Mouse (Mus musculus): Measurements from ENCODE around the gene Ccnt2.
"Not testable (repeated sequence)": the region's sequence is repeated elsewhere in the genome, so short reads cannot be mapped to it uniquely, and the experiment has no call there.

Ccnt2 gene

DNA sequence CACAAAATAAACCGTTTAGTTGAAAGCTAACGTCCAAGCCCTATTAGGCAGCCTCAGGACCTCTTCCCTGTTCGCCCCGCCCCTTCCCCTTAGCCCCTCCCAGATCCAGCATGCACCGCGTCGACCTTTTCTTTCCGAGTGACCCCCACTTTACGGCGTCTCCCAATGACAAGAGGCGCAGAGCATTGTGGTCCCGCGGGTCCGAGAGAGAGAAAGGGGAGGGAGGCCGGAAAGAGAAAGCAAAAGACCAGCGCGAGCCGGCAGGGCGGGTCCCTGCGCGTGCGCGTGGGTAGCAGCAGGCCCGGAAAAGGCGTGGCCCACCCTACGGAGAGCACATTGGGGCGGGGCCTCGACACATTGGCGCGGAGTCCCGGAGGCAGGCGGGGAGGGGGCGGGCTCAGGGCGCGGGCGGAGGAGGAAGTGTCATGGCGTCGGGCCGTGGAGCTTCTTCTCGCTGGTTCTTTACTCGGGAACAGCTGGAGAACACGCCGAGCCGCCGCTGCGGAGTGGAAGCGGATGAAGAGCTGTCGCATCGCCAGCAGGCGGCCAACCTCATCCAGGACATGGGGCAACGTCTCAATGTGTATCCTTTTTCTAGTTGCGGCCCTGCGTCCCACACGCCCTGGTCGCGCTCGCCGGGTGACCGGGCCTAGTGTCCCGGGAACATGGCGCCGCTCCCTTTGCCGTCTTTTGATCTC lies at the start of gene Ccnt2:
Ccnt2 (plus strand) TSS at position 362 of the 698 bp plus-strand sequence.
- DNase-seq (ENCODE audit: low spot score), result peak; percentile 99

DNA sequence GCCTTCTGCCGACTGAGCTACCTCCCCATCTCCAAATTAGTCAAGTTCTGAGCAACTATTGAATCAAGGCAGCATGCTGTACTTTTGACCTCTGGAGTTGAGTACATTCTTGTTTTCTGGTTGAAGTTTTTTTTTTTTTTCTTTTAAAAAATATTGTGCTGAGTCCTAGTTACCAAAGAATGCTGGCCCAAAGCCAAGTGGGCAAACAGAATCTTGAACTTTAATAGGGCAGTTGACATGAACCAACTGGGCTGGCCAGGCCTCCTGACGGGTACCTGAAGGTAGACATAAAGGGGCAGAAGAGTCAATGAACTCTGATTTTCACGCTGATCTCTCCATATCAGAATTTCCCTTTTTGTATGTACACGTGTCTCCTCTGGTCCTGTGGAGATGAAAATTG lies 44.9 kb upstream of the Ccnt2 start, which contains the start of gene Acmsd:
Acmsd (plus strand) TSS at position 318 of the 400 bp plus-strand sequence.
- no peak for DNase-seq (ENCODE audit: low spot score)

DNA sequence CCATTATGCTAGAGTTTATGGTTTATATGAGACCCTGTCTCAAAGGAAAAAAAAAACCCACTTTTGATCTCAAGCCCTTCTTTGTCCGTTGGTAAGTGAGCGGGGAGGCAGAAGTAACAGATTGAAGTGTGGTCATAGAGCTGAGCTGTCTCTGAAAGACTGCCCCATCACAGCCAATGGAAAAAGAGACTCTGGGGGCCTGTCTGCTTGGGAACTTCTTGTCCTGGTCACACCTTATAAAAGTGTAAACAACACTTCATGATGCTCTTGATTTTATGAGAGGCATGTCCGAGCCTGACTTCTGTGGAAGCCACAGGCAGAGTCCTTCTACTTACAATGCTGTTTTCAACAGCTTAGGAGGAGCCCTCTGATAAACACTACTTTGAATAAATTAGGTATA lies 42.9 kb upstream of the Ccnt2 start:
- no peak for DNase-seq (ENCODE audit: low spot score)

DNA sequence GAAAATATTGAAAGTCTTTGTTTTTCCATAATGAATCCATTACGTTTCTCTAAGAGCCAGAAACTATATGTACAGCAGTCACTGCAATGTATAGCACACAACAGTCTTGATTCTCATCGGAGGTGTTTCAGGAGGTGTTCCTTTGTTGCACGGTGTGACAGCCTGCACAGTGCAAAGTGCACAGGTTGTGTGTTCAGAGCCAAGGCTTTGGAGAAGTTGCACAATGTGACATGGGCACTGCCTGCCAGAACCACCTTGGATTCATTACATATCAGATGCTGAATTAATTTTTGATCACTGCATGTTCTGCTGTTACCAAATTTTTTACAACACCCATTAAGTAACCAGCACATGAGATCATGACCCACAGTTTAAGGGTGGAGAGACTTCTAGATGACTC lies 41.5 kb upstream of the Ccnt2 start:
- DNase-seq (ENCODE audit: low spot score), result no peak

DNA sequence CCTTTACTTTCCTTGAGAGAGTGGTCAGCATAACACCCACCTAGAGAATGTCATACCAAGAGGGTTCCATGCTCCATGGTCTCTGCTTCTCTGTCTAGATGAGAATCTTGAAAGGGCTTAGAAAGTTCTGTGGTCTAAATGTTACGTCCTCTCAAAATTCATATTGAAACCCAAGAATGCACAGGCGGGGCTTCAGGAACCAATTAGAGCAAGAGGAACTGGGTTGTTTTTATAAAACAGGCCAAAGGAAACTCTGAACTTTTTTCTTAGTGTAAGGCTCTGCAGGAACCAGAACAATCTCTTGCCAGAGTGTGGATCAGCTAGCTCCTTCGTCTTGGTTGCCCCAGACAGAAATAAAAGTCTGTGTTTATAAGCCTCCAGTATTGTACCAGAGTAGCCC lies 41.1 kb upstream of the Ccnt2 start:
- DNase-seq (ENCODE audit: low spot score), result no peak

DNA sequence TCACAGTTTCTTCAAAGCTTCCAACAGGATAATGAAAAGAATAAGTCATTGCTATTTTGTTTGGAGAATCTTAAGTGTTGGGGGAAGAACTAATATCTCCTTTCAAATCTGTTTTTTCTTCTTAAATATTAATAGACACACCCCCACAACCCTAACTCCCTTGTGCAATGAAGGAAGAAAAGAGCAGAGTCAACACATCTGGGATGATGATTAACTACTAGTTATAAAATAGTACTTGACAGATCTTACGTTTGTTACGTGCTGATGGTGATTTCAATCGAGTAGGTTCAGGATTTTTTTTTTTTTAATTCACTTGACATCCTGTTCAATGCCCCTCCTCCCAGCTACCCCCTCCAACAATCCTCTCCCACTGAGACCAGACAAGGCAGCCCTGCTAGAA lies 38.6 kb upstream of the Ccnt2 start:
- DNase-seq (ENCODE audit: low spot score), result no peak

DNA sequence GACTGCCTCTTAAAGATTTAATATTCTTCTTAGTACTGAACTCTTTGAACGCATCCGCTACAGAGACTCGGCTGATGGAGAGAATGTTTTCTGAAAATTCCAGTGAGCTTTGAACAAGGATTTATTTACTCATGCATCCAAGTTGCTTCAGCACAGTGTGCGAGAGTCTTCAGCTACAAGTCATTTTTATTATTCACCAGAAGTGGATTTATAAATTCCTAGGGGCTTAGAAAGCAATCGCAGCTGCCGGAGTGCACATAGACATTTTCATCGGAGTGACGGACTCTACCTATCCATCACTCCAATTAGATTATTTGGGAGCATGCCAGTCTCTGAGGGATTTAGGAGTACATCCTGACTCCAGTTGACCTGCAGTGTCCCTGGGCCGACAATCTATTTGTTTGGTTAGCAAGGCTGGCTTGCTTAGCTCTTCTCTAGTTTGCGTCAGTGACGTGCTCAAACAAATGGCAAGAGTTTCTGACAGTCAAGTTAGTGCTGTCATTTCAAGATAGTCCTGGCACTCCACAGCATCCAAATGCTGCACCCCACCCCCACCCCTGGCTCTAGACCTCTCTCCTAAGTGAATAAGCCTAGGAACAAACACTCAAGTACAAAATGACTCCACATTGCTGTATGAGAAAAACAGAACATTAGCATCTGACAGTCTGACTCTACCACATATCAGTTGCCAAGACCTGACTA lies 23.4 kb upstream of the Ccnt2 start:
- no peak for DNase-seq (ENCODE audit: low spot score)

DNA sequence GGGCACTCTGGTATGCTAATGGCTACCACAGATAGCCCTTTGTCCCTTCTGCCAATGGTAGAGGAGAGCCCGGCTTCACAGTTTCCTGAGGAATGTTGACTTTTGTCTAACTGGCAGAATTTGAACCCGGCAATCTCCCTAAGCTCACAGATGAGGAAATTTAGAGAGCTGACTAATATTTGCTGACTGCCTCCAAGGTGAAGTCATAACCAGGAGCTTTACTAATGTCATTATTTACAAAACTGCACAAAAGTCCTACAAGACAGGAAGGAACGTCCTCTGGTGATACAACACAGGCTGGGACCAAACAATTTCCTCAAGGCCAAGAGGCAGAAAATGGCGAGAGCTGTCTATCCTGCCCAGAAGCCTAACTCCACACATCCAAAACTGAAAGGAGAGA lies 18.2 kb upstream of the Ccnt2 start:
- no peak for DNase-seq (ENCODE audit: low spot score)

DNA sequence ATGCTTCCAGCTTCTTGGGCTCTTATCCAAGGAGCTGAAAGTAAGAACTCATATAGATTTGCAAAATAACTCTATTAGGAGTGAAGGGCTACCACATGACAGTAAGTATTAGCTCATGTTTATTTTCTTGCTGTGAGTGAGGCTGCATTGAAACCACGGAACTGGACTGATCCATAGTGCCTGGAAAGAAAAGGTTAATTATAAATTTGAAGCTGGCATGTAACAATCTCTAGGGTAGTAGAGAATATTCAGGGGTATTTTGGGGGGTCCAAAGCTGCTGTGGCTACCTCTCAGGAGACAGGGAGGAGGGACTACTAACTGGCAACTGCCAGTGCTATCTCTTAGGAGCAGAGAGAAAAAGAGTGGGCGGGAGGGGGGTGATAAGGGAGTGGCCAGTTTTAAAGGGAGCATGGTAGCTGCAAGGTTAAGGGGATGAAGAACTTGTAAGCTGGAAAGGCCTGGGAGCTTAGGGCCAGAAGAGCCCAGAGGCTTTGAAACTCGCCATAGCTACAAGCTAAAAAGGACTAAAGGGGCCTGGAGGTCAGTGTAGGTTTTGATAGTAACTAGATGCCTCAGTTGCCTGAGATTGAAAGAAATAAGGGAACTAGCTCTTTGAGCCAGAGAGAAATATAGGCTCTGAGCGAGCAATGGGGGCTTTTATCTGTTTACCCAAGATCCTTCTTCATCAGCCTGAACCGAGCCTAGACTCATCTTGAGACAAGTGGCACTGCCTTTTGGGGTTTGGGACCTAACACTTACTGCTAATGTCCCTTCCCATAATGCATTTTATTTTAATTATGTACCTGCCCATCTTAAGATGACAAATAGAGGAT lies 17.4 kb upstream of the Ccnt2 start:
- DNase-seq (ENCODE audit: low spot score), result no peak

DNA sequence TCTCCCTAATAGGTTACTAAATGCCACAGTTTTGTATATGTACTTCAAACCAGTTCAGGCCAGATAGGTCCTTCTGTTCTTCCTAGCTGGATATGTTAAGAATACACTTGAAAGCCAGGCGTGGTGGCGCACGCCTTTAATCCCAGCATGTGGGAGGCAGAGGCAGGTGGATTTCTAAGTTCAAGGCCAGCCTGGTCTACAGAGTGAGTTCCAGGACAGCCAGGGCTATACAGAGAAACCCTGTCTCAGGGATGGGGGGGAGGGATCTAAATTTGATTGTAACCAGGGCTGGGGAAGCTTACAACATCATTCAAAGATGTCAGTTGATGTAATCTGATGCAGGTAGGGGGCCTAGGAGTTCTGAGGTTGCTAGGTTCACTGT lies 16.8 kb upstream of the Ccnt2 start:
- not testable (repeated sequence) for DNase-seq (ENCODE audit: low spot score)

DNA sequence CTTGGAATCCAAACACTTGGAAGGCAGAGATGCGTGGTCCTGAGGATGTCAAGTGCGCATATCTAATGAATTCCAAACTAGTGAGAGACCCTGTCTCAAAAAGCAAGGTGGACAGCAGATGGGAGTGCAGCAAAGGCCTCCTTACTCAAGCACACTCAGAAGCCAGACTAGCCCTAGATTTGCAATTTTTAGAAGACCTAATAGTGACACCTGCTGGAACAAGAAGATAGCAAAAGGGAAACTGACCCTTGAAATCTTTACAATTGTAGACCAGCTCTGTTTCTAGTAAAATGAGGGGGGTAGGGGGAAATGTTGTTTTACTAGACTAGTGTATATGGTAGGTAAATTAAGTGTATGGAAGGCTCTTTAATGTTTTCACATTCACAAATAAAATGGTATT lies 8.5 kb upstream of the Ccnt2 start:
- peak; percentile 37 for DNase-seq (ENCODE audit: low spot score)

DNA sequence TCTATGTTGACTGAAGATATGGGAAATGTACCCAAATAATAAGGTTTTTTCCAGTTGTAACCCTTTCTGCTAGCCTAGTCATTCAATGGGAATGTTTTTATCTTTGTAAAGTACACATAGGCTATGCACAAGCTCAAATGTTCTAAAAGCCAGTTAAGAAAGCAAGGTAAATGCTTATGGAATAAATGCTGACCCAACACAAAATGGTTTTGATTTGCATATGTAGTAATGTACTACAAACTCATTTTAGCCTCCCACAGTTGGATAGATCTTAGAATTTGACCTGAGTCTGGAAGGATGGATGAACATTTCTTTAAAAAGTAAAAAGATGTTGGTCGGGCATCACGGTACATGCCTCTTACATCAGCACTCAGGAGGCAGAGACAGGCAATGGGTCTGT lies 7.2 kb upstream of the Ccnt2 start:
- DNase-seq (ENCODE audit: low spot score), result no peak

DNA sequence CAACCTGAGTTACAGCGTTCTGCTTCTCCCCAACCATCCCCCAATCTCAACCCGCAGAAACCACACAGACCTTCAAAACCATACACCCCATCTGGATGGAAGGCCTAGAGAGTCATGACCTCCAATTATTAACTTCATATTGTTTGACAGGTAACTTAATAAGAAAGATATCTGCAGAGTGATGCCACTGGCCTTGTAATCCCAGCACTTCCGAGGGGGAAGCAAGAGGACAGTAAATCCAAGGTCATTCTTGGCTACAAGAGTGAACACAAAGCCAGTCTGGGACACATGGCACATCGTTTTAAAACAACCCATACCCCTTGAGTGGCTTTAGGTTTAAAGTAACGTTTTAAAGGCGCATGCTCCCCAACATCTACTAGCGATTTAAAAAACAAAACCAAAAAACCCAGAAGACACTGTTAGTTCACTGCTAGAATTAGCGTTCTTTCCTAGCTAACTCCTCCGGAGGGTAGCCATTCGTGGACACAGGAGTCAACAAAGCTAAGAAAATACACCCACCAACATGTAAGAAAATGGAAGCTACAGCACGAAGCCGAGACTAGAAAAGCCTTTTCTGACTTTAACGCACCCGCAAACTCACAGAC lies 664 bp upstream of the Ccnt2 start:
- peak; percentile 27 for DNase-seq (ENCODE audit: low spot score)

DNA sequence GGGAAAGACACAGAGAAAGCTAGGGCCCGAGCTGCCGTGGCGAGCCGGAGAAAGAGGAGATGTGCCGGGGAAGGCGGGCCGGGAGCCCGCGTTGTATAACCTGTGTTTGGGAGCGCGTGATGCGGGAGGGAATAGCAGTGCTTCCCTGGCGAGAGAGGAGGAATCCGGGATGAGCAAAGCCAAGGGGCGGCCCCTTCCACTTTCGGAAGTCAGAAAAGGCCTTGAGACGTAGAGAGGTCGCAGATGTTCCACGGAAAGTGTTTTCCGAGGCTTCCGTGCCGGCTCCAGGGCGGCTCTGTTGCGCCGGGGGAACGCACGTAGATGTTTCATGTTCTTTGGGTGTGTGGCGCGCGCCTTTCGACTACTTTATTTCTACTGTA lies 527 bp downstream of the Ccnt2 start:
- no peak for DNase-seq (ENCODE audit: low spot score)

DNA sequence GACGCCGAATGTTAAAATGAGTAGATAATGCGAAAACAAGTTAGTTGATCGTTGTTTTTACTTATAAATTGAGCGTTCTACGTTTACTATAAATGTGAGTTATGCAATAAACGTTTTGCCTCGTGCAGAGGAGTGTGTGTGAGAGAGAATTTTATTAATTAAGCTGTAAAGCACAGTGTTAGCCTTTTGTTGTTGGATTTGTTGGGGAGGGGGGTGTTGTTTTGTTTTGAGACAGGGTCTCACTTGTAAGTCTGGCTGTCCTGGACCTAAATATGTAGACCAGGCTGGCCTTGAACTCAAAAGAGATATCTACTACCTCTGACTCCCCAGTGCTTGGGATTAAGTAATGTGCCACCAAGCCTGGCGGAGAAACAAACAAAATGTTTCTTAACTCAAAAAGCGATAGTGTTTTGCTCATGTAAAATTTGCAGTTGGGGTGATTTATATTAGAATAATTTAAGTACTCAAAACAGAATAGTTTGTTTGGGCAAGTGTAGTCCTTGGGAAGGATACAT lies 1.3 kb downstream of the Ccnt2 start:
- no peak for DNase-seq (ENCODE audit: low spot score)

DNA sequence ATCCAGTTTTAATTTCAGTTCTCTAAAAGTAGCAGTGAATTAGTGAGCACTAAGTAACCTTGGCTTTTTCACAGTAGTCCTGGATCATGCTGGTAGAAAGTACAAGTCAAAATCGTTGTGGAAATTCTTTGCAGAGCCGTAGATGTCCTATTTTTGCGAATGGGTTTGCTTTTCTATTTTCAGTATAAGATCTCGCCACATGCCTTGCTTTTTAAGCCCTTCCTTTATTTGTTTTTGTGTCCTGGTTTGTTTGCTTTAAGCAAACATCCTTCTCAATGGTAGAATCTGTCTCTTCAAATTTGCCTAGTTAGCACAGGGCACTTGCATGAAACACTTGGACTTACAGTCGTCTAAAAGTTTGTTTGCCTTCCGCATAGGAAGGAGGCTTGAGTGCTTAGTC lies 2.3 kb downstream of the Ccnt2 start:
- DNase-seq (ENCODE audit: low spot score), result no peak

DNA sequence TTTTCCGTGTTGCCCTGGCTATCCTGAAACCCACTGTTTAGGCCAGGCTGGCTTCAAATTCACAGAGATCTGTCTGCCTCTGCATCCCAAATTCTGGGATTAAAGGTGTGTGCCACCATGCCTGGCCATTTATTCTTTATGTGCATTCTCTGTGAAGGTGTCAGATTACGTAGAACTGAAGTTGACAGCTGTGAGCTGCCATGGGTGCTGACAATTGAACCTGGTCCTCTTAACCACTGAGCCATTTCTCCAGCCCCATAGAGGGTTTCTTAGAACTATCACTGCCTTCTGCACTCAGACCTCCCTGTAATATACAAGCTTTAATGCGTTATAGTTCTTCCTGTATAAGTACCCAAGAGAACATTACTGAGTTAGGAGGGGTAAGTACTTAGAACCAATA lies 4.6 kb downstream of the Ccnt2 start:
- DNase-seq (ENCODE audit: low spot score), result no peak

DNA sequence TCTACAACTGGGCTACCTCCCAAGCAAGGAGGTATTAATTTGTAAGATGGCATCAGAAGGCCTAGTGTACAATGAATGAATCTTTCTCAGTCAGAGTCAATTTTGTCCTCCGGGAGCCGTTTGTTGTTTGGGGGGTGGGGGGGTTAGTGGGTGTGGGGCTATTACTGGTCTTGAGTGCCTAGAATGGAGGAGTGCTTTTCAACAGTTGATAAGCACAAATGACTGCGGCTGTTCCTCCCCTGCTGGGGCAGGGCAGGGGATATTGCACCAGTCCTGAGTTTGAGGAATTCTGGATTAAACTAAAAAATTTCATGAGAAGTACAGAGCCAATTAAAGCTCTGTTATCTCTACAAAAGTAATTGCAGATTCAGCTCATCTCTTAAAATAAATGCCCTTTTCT lies 6.2 kb downstream of the Ccnt2 start:
- DNase-seq (ENCODE audit: low spot score), result no peak

DNA sequence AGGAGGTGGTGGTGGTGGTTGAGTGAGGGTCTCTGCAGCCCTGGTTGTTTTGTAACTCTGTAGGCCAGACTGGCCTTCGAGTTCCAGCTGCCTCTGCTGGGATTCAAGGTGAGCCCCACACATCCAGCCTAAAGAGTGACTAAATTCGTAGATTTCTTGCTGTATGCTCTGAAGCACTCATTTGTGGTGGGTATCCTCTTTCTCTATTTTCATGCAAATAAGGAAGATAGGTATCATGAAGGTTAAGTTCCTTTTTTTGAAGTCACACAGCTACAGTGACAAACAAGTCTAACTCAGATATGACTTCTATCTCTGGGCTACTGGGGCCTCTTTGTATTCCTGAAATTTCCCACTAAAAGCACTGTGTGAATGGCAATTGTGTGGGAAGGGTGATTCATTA lies 6.9 kb downstream of the Ccnt2 start:
- DNase-seq (ENCODE audit: low spot score), result no peak

DNA sequence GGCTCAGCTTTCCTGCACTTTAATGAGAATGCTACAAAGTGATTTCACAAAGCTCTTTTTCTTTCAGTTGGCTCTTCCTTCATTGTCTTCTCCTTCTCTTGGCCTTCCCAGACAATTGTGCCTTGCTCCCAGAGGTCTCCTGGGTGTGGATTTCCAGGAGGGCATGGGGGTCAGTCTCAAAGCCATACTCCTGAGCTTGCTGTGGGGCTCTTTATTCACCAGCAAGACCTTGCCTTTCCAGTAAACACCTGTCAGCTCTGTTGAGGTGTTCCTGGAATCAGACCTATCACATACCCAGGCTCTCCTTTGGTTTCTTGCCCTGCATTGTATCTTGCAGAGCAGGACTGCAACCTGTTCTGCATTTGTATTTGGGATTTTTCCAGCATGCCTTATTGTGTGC lies 9.9 kb downstream of the Ccnt2 start:
- DNase-seq (ENCODE audit: low spot score), result no peak

DNA sequence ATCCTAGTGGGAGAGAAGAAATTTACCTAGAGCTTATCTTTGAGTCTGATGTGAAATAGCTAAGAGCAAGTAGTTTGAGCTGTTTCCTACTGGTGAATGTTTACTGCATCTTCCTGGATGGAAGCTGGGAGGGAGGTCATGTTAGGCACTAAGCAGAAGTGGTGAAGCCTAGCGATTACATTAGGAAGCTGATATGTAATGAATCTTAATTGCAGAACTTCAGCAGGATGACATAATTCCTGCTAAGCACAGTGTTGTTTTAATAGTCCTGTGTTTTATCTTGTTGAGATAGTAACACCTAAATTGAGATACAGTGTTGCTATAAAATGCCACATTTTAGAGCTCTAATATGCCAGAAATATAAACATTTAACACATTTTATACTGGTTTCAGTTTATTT lies 11.9 kb downstream of the Ccnt2 start:
- no peak for DNase-seq (ENCODE audit: low spot score)

DNA sequence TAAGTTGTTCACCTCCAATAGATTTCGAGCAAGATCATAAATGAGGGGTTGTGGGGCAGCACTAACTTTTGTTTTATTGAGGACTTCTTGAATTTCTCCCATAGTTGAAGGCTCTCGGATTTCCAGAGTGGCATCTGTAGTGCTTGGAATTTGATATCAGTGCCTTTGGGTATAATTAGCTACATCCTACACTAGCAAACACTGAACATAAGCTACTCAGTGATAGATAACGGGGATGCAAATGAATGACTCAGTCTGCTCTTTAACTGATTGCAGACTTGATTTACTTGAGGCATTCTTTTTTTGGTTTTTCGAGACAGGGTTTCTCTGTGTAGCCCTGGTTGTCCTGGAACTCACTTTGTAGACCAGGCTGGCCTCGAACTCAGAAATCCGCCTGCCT lies 15.0 kb downstream of the Ccnt2 start:
- no peak for DNase-seq (ENCODE audit: low spot score)
